Mouse (Mus musculus): ENCODE measurements at regions not wholly inside any gene's neighbourhood (a gene's known extent, or its start where the extent isn't known, plus 50 kb on each side); places are given as distances from the start of the nearest gene placed in this dataset.

DNA sequence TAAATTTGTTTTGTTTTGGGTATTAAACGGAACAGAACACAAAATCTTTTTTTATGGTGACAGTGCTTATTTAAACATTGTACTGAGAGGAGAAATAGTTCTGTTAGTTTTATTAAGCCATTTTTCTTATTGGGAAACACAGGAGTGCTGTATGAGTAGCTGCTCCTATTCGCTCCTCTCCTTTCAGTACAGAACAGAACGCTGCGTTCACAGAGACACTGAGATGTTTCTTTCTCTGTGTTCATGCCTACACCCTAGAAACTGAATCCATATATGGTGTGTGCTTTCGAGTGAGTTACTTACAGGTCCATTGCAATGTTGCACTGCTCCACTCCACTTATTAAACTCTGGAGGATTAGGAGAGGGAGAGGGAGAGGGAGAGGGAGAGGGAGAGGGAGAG is 634.9 kb upstream of the Adamts5 start:
- no peak for TF ChIP-seq MAFK (IDR thresholded peaks at IDR 0.05; ENCODE audit: insufficient read depth, low read depth, low read length)
- no peak for TF ChIP-seq CHD2 (IDR thresholded peaks at IDR 0.05; ENCODE audit: low read depth, low read length)
- no peak for TF ChIP-seq HCFC1 (IDR thresholded peaks at IDR 0.05; ENCODE audit: borderline replicate concordance, insufficient read depth, low read length)

Data from ES-E14 (cell line).